ENCODE assay signal across 8 mouse cellular contexts in the genomic region with DNA sequence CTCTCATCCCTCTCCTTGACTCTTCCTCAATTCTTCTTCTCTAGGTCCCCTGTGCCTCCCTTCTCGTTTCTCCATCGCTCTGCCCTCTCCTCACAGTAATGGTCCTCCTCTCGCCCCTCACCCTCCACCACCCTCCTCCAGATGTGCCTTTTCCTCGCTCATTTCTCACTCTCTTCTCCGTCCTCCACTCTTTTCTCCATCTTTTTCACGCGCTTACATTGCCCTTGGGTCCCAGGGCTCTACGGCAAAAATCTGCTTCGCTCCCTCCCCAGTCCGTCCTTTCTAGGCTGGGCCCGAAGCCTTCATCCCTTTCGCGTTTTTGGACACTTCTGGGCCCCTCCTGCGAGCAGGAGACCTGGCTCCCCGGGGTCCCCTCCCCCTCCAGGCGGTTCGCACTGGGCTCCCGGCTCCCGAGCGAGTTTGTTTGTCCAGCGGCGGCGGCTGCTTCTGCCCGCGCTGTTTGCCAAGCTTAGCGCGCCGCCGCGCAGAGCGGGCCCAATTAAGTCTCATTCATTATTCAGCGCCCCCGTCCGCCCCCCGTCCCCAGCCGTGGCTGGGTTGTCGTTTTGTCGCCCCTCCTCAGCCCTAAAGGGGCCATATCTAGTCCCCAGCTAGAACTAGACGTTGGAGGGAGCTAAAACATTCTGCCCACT. TPM values are rescaled to one million over a fixed set of nuclear protein-coding genes. Genes with fewer than 3 reads are reported as not detected.
DNase-seq lines count a peak whose midpoint lies in the region; ATAC-seq and TF ChIP-seq lines count a peak whose summit lies in the region.

No protein-coding gene starts in this region.

- 2% methylated on average over 39 of the region's 39 CpGs for WGBS in liver, adult 2 months
- under 1% methylated on average over 39 of the region's 39 CpGs for WGBS in heart, embryonic 13.5 days
- WGBS in midbrain, embryonic 12.5 days: under 1% methylated on average over 39 of the region's 39 CpGs

- H3K36me3 ChIP-seq in liver, adult 2 months (ENCODE audit: control insufficient read depth, insufficient read depth, low read length): peaks cover 9% of the 10 kb centered on the region; the same call in 1 of the 2 replicates
- no peaks in the 10 kb centered on the region for H3K36me3 ChIP-seq in heart, embryonic 13.5 days
- H3K36me3 ChIP-seq in midbrain, embryonic 12.5 days: no peaks in the 10 kb centered on the region

- peak overlapping the region; percentile 77 for H3K4me2 ChIP-seq in heart, embryonic 13.5 days
- peak overlapping the region; percentile 66 for H3K4me2 ChIP-seq in midbrain, embryonic 12.5 days (replicated peaks)

- H3K27ac ChIP-seq in liver, adult 2 months (replicated peaks; ENCODE audit: insufficient read depth, low read depth, low read length): peak overlapping the region; percentile 79
- no peak overlapping the region for H3K27ac ChIP-seq in heart, embryonic 13.5 days (replicated peaks)
- H3K27ac ChIP-seq in midbrain, embryonic 12.5 days (replicated peaks): peak overlapping the region; percentile 66

- no peak for DNase-seq in liver, adult 2 months (ENCODE audit: extremely low read depth, low read depth, low spot score)
- no peak for DNase-seq in liver
- peak; percentile 52 to 69 for DNase-seq in kidney, postnatal 25 days
- DNase-seq in thymus, adult 18-20 months: no peak
- DNase-seq in left cerebral cortex, postnatal 25 days (ENCODE audit: low spot score in 2 of 2): no peak
- DNase-seq in ovary, adult 18-20 months (ENCODE audit: low spot score): no peak

- peak overlapping the region; percentile 67 for H3K4me3 ChIP-seq in liver, adult 2 months (ENCODE audit: insufficient read depth, low read depth, low read length)
- peak overlapping the region; percentile 49 for H3K4me3 ChIP-seq in heart, embryonic 13.5 days
- peak overlapping the region; percentile 41 for H3K4me3 ChIP-seq in midbrain, embryonic 12.5 days

- peaks cover 7% of the 10 kb centered on the region; the same call in 1 of the 2 replicates for H3K79me2 ChIP-seq in liver, adult 2 months (ENCODE audit: control insufficient read depth, insufficient read depth, low read length)

- H3K4me1 ChIP-seq in liver, adult 2 months (ENCODE audit: control insufficient read depth, insufficient read depth, low read length): peaks cover 20% of the 10 kb centered on the region
- peaks cover 52% of the 10 kb centered on the region for H3K4me1 ChIP-seq in heart, embryonic 13.5 days
- peaks cover 56% of the 10 kb centered on the region for H3K4me1 ChIP-seq in midbrain, embryonic 12.5 days

- no peak for ATAC-seq in heart, embryonic 13.5 days (ENCODE audit: extremely low read depth, insufficient number of reproducible peaks, low FRiP score, low TSS enrichment)
- no peak for ATAC-seq in midbrain, embryonic 12.5 days (ENCODE audit: low FRiP score, low read depth)

- no peaks in the 10 kb centered on the region for H3K27me3 ChIP-seq in liver, adult 2 months (ENCODE audit: control insufficient read depth, insufficient read depth, low read length)
- peaks cover 70% of the 10 kb centered on the region for H3K27me3 ChIP-seq in heart, embryonic 13.5 days (replicated peaks)
- peaks cover 79% of the 10 kb centered on the region for H3K27me3 ChIP-seq in midbrain, embryonic 12.5 days

- H3K9ac ChIP-seq in liver, adult 2 months (ENCODE audit: low read depth, low read length): peak overlapping the region; percentile 71
- H3K9ac ChIP-seq in heart, embryonic 13.5 days: peak overlapping the region; percentile 72
- H3K9ac ChIP-seq in midbrain, embryonic 12.5 days (replicated peaks): peak overlapping the region; percentile 45; the same call in 1 of the 2 replicates

- intact Hi-C loops in left cerebral cortex, postnatal 25 days (cut with DNase I): loop anchor here (10.0 kb wide), 1 partner anchor 213 kb away; no protein-coding TSS in a partner anchor

- no peaks in the 10 kb centered on the region for H3K9me3 ChIP-seq in heart, embryonic 13.5 days
- H3K9me3 ChIP-seq in midbrain, embryonic 12.5 days: no peaks in the 10 kb centered on the region

- no peak for TF ChIP-seq POLR2A in liver, adult 2 months (IDR thresholded peaks at IDR 0.05; ENCODE audit: extremely low read depth, insufficient read depth, low read length)

- no peak for TF ChIP-seq CTCF in liver, adult 2 months (IDR thresholded peaks at IDR 0.05; ENCODE audit: low read depth, low read length)

RNA-seq across cellular contexts. Expression of a gene that starts 5.0 kb away (rescaled TPM):
- total RNA-seq in liver, adult 2 months (2014; rRNA removed): 146 and 151 TPM in 2 replicates
- 119 and 120 TPM in 2 replicates for polyA plus RNA-seq in liver, adult 2 months (2012; rRNA removed)
- polyA plus RNA-seq in heart, embryonic 13.5 days (2015; fragmentation: Nextera tagmentation; extraction: Ambion mirVana): 1.0 and 1.8 TPM in 2 replicates
- 1.9 and 2.2 TPM in 2 replicates for polyA plus RNA-seq in midbrain, embryonic 12.5 days (2016; fragmentation: Nextera tagmentation; extraction: Ambion mirVana)
- total RNA-seq in left cerebral cortex, postnatal 25 days (2021): under 1 TPM in 1 of 2 experiments, not detected in 1; 0.30 TPM

RNA-seq across cellular contexts. Expression of a gene that starts 10.3 kb away (rescaled TPM):
- not detected in 2 replicates for total RNA-seq in liver, adult 2 months (2014; rRNA removed)
- polyA plus RNA-seq in liver, adult 2 months (2012; rRNA removed): 0.10 and 0.11 TPM in 2 replicates
- polyA plus RNA-seq in heart, embryonic 13.5 days (2015; fragmentation: Nextera tagmentation; extraction: Ambion mirVana): 0.16 and 0.25 TPM in 2 replicates
- polyA plus RNA-seq in midbrain, embryonic 12.5 days (2016; fragmentation: Nextera tagmentation; extraction: Ambion mirVana): 18.2 and 19.9 TPM in 2 replicates
- not detected for total RNA-seq in left cerebral cortex, postnatal 25 days (2021)

RNA-seq across cellular contexts. Expression of a gene that starts 23.6 kb away (rescaled TPM):
- total RNA-seq in liver, adult 2 months (2014; rRNA removed): 0.34 TPM in 1 of 2 replicates, not detected in the other
- polyA plus RNA-seq in liver, adult 2 months (2012; rRNA removed): not detected in 2 replicates
- 27.1 and 27.8 TPM in 2 replicates for polyA plus RNA-seq in heart, embryonic 13.5 days (2015; fragmentation: Nextera tagmentation; extraction: Ambion mirVana)
- 33.2 and 38.3 TPM in 2 replicates for polyA plus RNA-seq in midbrain, embryonic 12.5 days (2016; fragmentation: Nextera tagmentation; extraction: Ambion mirVana)
- under 1 TPM; 0.69 TPM for total RNA-seq in left cerebral cortex, postnatal 25 days (2021)

RNA-seq across cellular contexts. Expression of a gene that starts 27.8 kb away (rescaled TPM):
- 2.7 and 3.2 TPM in 2 replicates for total RNA-seq in liver, adult 2 months (2014; rRNA removed)
- 2.5 and 2.9 TPM in 2 replicates for polyA plus RNA-seq in liver, adult 2 months (2012; rRNA removed)
- polyA plus RNA-seq in heart, embryonic 13.5 days (2015; fragmentation: Nextera tagmentation; extraction: Ambion mirVana): 31.8 and 34.5 TPM in 2 replicates
- polyA plus RNA-seq in midbrain, embryonic 12.5 days (2016; fragmentation: Nextera tagmentation; extraction: Ambion mirVana): 65.3 and 73.7 TPM in 2 replicates
- 10 to 100 TPM; 36.2 to 37.0 TPM for total RNA-seq in left cerebral cortex, postnatal 25 days (2021)

RNA-seq across cellular contexts. Expression of a gene that starts 43.0 kb away (rescaled TPM):
- total RNA-seq in liver, adult 2 months (2014; rRNA removed): 0.07 and 0.09 TPM in 2 replicates
- polyA plus RNA-seq in liver, adult 2 months (2012; rRNA removed): 0.09 and 0.39 TPM in 2 replicates
- 0.56 and 1.7 TPM in 2 replicates for polyA plus RNA-seq in heart, embryonic 13.5 days (2015; fragmentation: Nextera tagmentation; extraction: Ambion mirVana)
- polyA plus RNA-seq in midbrain, embryonic 12.5 days (2016; fragmentation: Nextera tagmentation; extraction: Ambion mirVana): 5.4 and 8.1 TPM in 2 replicates
- total RNA-seq in left cerebral cortex, postnatal 25 days (2021): 1 to 10 TPM; 1.4 to 1.6 TPM

Comparison
In these comparisons a context has a peak if more than half of its experiments do, and no peak if none do; other contexts are left out.
1. DNase-seq: peak in kidney, postnatal 25 days (2 of 2); none in liver, adult 2 months (single experiment), liver (single experiment), thymus, adult 18-20 months (0 of 2), left cerebral cortex, postnatal 25 days (0 of 2) and ovary, adult 18-20 months (single experiment).
2. RNA of a gene that starts 5.0 kb away (polyA plus RNA-seq): 119 to 120 TPM in liver, adult 2 months; 1.9 to 2.2 TPM in midbrain, embryonic 12.5 days and 1.0 to 1.8 TPM in heart, embryonic 13.5 days; every median in the first group is over 10 times any median in the second.
3. RNA of a gene that starts 10.3 kb away (polyA plus RNA-seq): 18.2 to 19.9 TPM in midbrain, embryonic 12.5 days; 0.16 to 0.25 TPM in heart, embryonic 13.5 days and 0.10 to 0.11 TPM in liver, adult 2 months; every median in the first group is over 10 times any median in the second.
4. RNA of a gene that starts 23.6 kb away (polyA plus RNA-seq): 33.2 to 38.3 TPM in midbrain, embryonic 12.5 days and 27.1 to 27.8 TPM in heart, embryonic 13.5 days; not detected in liver, adult 2 months; every median in the first group is over 10 times any median in the second.
5. Peak in every context shown above with its lines, with median percentiles within 50 percentile points of each other: H3K4me3 ChIP-seq and H3K9ac ChIP-seq.